Mouse (Mus musculus) frontal cortex, postnatal 25 days (tissue): Measurements from ENCODE around the gene Gm21915.

Experiments used
- DNase-seq, 2 experiments: peaks; one replicate each; pipeline ENCODE4 v3.0.0; 2022; ENCODE audit warnings: low spot score in 2 of 2

Gene Gm21915

GRCm38 (mm10) chr9:40666190-40666803, 4.1 kb upstream of the Gm21915 start:
- no peak for DNase-seq

GRCm38 (mm10) chr9:40671323-40671930, 1.0 kb downstream of the Gm21915 start:
- DNase-seq = no peak

- no peak for DNase-seq
Observed at GRCm38 (mm10) chr9:40675203-40675958, 5.0 kb downstream of the Gm21915 start.

GRCm38 (mm10) chr9:40678653-40679052, 8.2 kb downstream of the Gm21915 start:
- no peak for DNase-seq

GRCm38 (mm10) chr9:40685801-40686420, 15.5 kb downstream of the Gm21915 start, which contains the start of gene Clmp:
TSS of gene Clmp (plus strand) at chr9:40685962.
- DNase-seq = no peak

GRCm38 (mm10) chr9:40686421-40686899, 16.0 kb downstream of the Gm21915 start:
- DNase-seq = no peak

GRCm38 (mm10) chr9:40687053-40687452, 16.6 kb downstream of the Gm21915 start:
- DNase-seq = no peak

- no peak for DNase-seq
Observed at GRCm38 (mm10) chr9:40687553-40687952, 17.1 kb downstream of the Gm21915 start.

- no peak for DNase-seq
Observed at GRCm38 (mm10) chr9:40690511-40690910, 20.1 kb downstream of the Gm21915 start.

- no peak for DNase-seq
Observed at GRCm38 (mm10) chr9:40693026-40693425, 22.6 kb downstream of the Gm21915 start.

- no peak for DNase-seq
Observed at GRCm38 (mm10) chr9:40693768-40694167, 23.4 kb downstream of the Gm21915 start.

- DNase-seq = no peak
Observed at GRCm38 (mm10) chr9:40694284-40694683, 23.9 kb downstream of the Gm21915 start.

GRCm38 (mm10) chr9:40696086-40696485, 25.7 kb downstream of the Gm21915 start:
- DNase-seq = no peak

GRCm38 (mm10) chr9:40699194-40699593, 28.8 kb downstream of the Gm21915 start:
- DNase-seq = no peak

- DNase-seq = no peak
Observed at GRCm38 (mm10) chr9:40700253-40700652, 29.8 kb downstream of the Gm21915 start.

GRCm38 (mm10) chr9:40704364-40705276, 34.2 kb downstream of the Gm21915 start:
- no peak for DNase-seq

- no peak for DNase-seq
Observed at GRCm38 (mm10) chr9:40708448-40709140, 38.2 kb downstream of the Gm21915 start.

GRCm38 (mm10) chr9:40709141-40709537, 38.7 kb downstream of the Gm21915 start:
- no peak for DNase-seq

- no peak for DNase-seq
Observed at GRCm38 (mm10) chr9:40709587-40709986, 39.2 kb downstream of the Gm21915 start.

- DNase-seq = no peak
Observed at GRCm38 (mm10) chr9:40709991-40710390, 39.6 kb downstream of the Gm21915 start.

GRCm38 (mm10) chr9:40711654-40712053, 41.2 kb downstream of the Gm21915 start:
- DNase-seq = no peak
